Mouse (Mus musculus) left cerebral cortex, postnatal 14 days (tissue): ENCODE data around the gene Gtpbp1. TPM values are rescaled to one million over a fixed set of nuclear protein-coding genes. Genes with fewer than 3 reads are reported as not detected.

Experiments used
- DNase-seq, 2 experiments: peaks; one replicate each; pipeline ENCODE4 v3.0.0; 2021 to 2022; ENCODE audit warnings: low spot score in 2 of 2, mixed read lengths in 1 of 2
- intact Hi-C: fragments of 180-260 bp; cut with DNase I; formaldehyde crosslinking; loops from one replicate; pipeline ENCODE4 v1.15.1; 2025
- total RNA-seq, 2 experiments: library from RNA; stranded (reverse); gene quantifications; 2 replicates each; pipeline ENCODE4 v1.2.3; 2021

The Gtpbp1 gene
- total RNA-seq, 2 experiments from 2014 or later = 44.1 to 44.7 TPM

GRCm38 (mm10) chr15:79767327-79767961, 76.8 kb downstream of the Gtpbp1 start:
- no peak for DNase-seq
- intact Hi-C loops = no loop called here

DNA sequence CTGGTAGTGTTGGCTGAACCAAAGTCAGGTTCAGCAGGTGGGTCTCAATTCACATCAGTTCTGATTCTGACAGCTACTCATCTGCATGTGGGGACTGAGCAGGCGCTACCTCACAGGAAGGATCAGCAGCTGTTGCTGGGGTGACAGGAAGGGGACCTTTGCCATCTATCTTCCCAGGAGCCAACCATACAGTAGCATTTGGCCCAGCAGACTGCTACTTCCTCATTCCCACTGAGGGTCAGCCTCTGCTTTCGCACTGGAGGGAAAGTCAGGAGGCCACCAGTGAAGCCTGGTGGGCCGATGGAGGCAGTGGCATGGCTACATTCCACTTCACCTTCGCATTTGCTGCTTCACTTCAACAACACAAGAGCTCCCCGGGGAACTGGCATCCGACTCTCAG, 77.7 kb downstream of the Gtpbp1 start:
- DNase-seq = no peak
- intact Hi-C loops = no loop called here

- intact Hi-C loops = no loop called here
- peak; percentile 66 to 90 for DNase-seq
These were observed 80.1 kb downstream of the Gtpbp1 start for GRCm38 (mm10) chr15:79770629-79771240.

Other genes starting within 250 kb of the Gtpbp1 start
- 100 to 1,000 TPM; 142 to 166 TPM for gene Csnk1e, start 235.3 kb upstream of the Gtpbp1 start, total RNA-seq
- gene Kcnj4, start 185.6 kb upstream of the Gtpbp1 start, total RNA-seq = 100 to 1,000 TPM; 166 to 177 TPM
- 1 to 10 TPM; 1.3 to 1.6 TPM for gene Kdelr3, start 174.4 kb upstream of the Gtpbp1 start, total RNA-seq
- 100 to 1,000 TPM; 363 to 364 TPM for gene Ddx17, start 144.1 kb upstream of the Gtpbp1 start, total RNA-seq
- gene Dmc1, start 85.7 kb upstream of the Gtpbp1 start, total RNA-seq = under 1 TPM; 0.59 to 0.87 TPM
- gene Fam227a, start 31.9 kb upstream of the Gtpbp1 start, total RNA-seq = 10 to 100 TPM in 1 of 2 experiments, 1 to 10 TPM in 1; 7.0 to 12.4 TPM
- 10 to 100 TPM; 65.3 to 69.2 TPM for gene Cby1, start 31.6 kb upstream of the Gtpbp1 start, total RNA-seq
- 10 to 100 TPM; 97.8 to 99.7 TPM for gene Tomm22, start 20.0 kb upstream of the Gtpbp1 start, total RNA-seq
- 10 to 100 TPM; 56.1 to 66.2 TPM for gene Josd1, start 2.9 kb upstream of the Gtpbp1 start, total RNA-seq
- 10 to 100 TPM; 24.8 to 25.3 TPM for gene Sun2, start 51.7 kb downstream of the Gtpbp1 start, total RNA-seq
- 10 to 100 TPM; 37.5 to 39.7 TPM for gene Dnal4, start 87.0 kb downstream of the Gtpbp1 start, total RNA-seq
- 100 to 1,000 TPM; 693 to 768 TPM for gene Nptxr, start 113.9 kb downstream of the Gtpbp1 start, total RNA-seq
- gene Npcd, start 143.4 kb downstream of the Gtpbp1 start, total RNA-seq = 10 to 100 TPM in 1 of 2 experiments, 1 to 10 TPM in 1; 7.3 to 53.6 TPM
- 100 to 1,000 TPM; 429 to 483 TPM for gene Cbx6, start 143.8 kb downstream of the Gtpbp1 start, total RNA-seq
- 1 to 10 TPM; 4.2 to 5.1 TPM for gene Apobec3, start 200.8 kb downstream of the Gtpbp1 start, total RNA-seq